Mouse (Mus musculus): ENCODE results near the gene Padi4.

Padi4 gene

GRCm38 (mm10) chr4:140787414-140787813 is 13.4 kb upstream of the Padi4 start:
- no peak for DNase-seq

GRCm38 (mm10) chr4:140785217-140785616 is 11.2 kb upstream of the Padi4 start:
- no peak for DNase-seq

- no peak for DNase-seq
Measured at GRCm38 (mm10) chr4:140784292-140784945, 10.4 kb upstream of the Padi4 start.

- no peak for DNase-seq
Measured at GRCm38 (mm10) chr4:140782821-140783220, 8.8 kb upstream of the Padi4 start.

GRCm38 (mm10) chr4:140780507-140780906 is 6.5 kb upstream of the Padi4 start:
- no peak for DNase-seq

GRCm38 (mm10) chr4:140779803-140780397 is 5.9 kb upstream of the Padi4 start:
- no peak for DNase-seq

GRCm38 (mm10) chr4:140776623-140777022 is 2.6 kb upstream of the Padi4 start:
- DNase-seq: no peak

GRCm38 (mm10) chr4:140775876-140776275 is 1.8 kb upstream of the Padi4 start:
- no peak for DNase-seq

- no peak for DNase-seq
Measured at GRCm38 (mm10) chr4:140774893-140775292, 857 bp upstream of the Padi4 start.

- DNase-seq: no peak
Measured at GRCm38 (mm10) chr4:140771091-140771490, 2.9 kb downstream of the Padi4 start.

GRCm38 (mm10) chr4:140770433-140770832 is 3.6 kb downstream of the Padi4 start:
- DNase-seq: no peak

- no peak for DNase-seq
Measured at GRCm38 (mm10) chr4:140768973-140769372, 5.1 kb downstream of the Padi4 start.

GRCm38 (mm10) chr4:140765936-140766335 is 8.1 kb downstream of the Padi4 start:
- DNase-seq: no peak

- DNase-seq: peak; percentile 20 to 40
Measured at GRCm38 (mm10) chr4:140763158-140763557, 10.9 kb downstream of the Padi4 start.

- no peak for DNase-seq
Measured at GRCm38 (mm10) chr4:140761601-140762000, 12.4 kb downstream of the Padi4 start.

- no peak for DNase-seq
Measured at GRCm38 (mm10) chr4:140755811-140756210, 18.2 kb downstream of the Padi4 start.

GRCm38 (mm10) chr4:140753366-140753765 is 20.7 kb downstream of the Padi4 start:
- DNase-seq: no peak

- DNase-seq: peak; percentile 13 to 24
Measured at GRCm38 (mm10) chr4:140750328-140750727, 23.7 kb downstream of the Padi4 start.

GRCm38 (mm10) chr4:140747978-140748377 is 26.1 kb downstream of the Padi4 start:
- DNase-seq: no peak

GRCm38 (mm10) chr4:140744654-140745053 is 29.4 kb downstream of the Padi4 start:
- DNase-seq: peak; percentile 51 to 56

GRCm38 (mm10) chr4:140743086-140743485 is 30.9 kb downstream of the Padi4 start:
- DNase-seq: no peak

GRCm38 (mm10) chr4:140742543-140742942 is 31.5 kb downstream of the Padi4 start, which contains the start of gene Padi6:
Padi6 (minus strand) TSS chr4:140742643.
- no peak for DNase-seq

- no peak for DNase-seq
Measured at GRCm38 (mm10) chr4:140741401-140741800, 32.6 kb downstream of the Padi4 start.

GRCm38 (mm10) chr4:140740655-140741054 is 33.4 kb downstream of the Padi4 start:
- no peak for DNase-seq

GRCm38 (mm10) chr4:140732871-140733270 is 41.2 kb downstream of the Padi4 start:
- DNase-seq: no peak

All from cerebellum, adult 18-20 months (tissue).